Mouse (Mus musculus): Measurements from ENCODE around the gene Lrp5.

DNA sequence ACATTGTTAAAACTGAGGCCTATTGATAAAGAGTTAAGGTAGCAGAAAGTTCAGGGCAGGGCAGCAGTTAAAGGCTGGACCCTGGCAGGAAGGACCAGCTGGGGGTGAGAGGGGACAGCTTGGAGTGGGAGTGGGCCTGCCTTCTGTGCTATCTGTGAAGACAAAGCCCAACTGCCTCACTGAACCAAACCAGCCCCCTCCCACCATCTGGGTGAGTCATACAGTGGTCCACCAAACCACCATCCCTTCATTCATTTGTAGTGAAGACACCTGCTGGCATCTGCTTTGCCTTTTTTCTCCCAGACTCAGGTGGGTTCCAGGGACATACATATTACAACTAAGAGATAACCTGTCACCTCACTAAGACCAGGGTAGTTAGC is 108.5 kb downstream of the Lrp5 start:
- TF ChIP-seq POLR2A (IDR thresholded peaks at IDR 0.05; ENCODE audit: borderline replicate concordance, extremely low read depth, insufficient read depth, insufficient read length, poor library complexity, severe bottlenecking) (no peak), CTCF (IDR thresholded peaks at IDR 0.05; ENCODE audit: borderline replicate concordance, extremely low read depth, insufficient read depth, insufficient read length) (no peak)

Measured in brain, embryonic 14.5 days (tissue).